Mouse (Mus musculus): ENCODE data around the gene Gnptab. TPM values are rescaled to one million over a fixed set of nuclear protein-coding genes. Genes with fewer than 3 reads are reported as not detected.
"Not testable (repeated sequence)": the region's sequence is repeated elsewhere in the genome, so short reads cannot be mapped to it uniquely, and the experiment has no call there.

The Gnptab gene
- polyA plus RNA-seq, 1 experiment from 2014 or later = 13.4 TPM

GRCm38 (mm10) chr10:88426158-88426816 is 47.4 kb downstream of the Gnptab start:
- H3K4me1 ChIP-seq (replicated peaks) = no peaks in the 10 kb centered on the region
- no peak overlapping the region for H3K4me2 ChIP-seq (replicated peaks)
- H3K9me3 ChIP-seq = no peaks in the 10 kb centered on the region
- H3K4me3 ChIP-seq (replicated peaks) = no peak overlapping the region
- H3K27me3 ChIP-seq = no peaks in the 10 kb centered on the region
- peak; percentile 77 for ATAC-seq
- 96% methylated on average over 2 of the region's 2 CpGs for WGBS
- H3K9ac ChIP-seq (replicated peaks) = no peak overlapping the region
- no peak overlapping the region for H3K27ac ChIP-seq
- H3K36me3 ChIP-seq = peaks cover 44% of the 10 kb centered on the region

- no peak for ATAC-seq
- 65% methylated on average over 5 of the region's 5 CpGs for WGBS
- H3K4me3 ChIP-seq (replicated peaks) = no peak overlapping the region
- no peaks in the 10 kb centered on the region for H3K27me3 ChIP-seq
- H3K9me3 ChIP-seq = no peaks in the 10 kb centered on the region
- H3K27ac ChIP-seq = no peak overlapping the region
- no peak overlapping the region for H3K4me2 ChIP-seq (replicated peaks)
- H3K36me3 ChIP-seq = peaks cover 48% of the 10 kb centered on the region
- no peaks in the 10 kb centered on the region for H3K4me1 ChIP-seq (replicated peaks)
- no peak overlapping the region; the same call in 1 of the 2 replicates for H3K9ac ChIP-seq (replicated peaks)
These were observed 48.0 kb downstream of the Gnptab start for GRCm38 (mm10) chr10:88426896-88427295.

GRCm38 (mm10) chr10:88427998-88428397 is 49.1 kb downstream of the Gnptab start:
- Histone ChIP-seq H3K27ac (no peak overlapping the region), H3K9ac (replicated peaks) (no peak overlapping the region), H3K36me3 (peaks cover 49% of the 10 kb centered on the region), H3K27me3 (no peaks in the 10 kb centered on the region), H3K4me1 (replicated peaks) (no peaks in the 10 kb centered on the region), H3K9me3 (no peaks in the 10 kb centered on the region), H3K4me2 (replicated peaks) (no peak overlapping the region), H3K4me3 (replicated peaks) (no peak overlapping the region)
- 90% methylated on average over 6 of the region's 6 CpGs for WGBS
- no peak for ATAC-seq

GRCm38 (mm10) chr10:88441224-88441623 is 62.3 kb downstream of the Gnptab start:
- Histone ChIP-seq H3K9ac (replicated peaks) (no peak overlapping the region), H3K27ac (no peak overlapping the region), H3K36me3 (peaks cover 46% of the 10 kb centered on the region), H3K9me3 (no peaks in the 10 kb centered on the region), H3K4me1 (replicated peaks) (no peaks in the 10 kb centered on the region), H3K27me3 (no peaks in the 10 kb centered on the region), H3K4me2 (replicated peaks) (no peak overlapping the region), H3K4me3 (replicated peaks) (no peak overlapping the region)
- 86% methylated on average over 6 of the region's 6 CpGs for WGBS
- ATAC-seq = no peak

GRCm38 (mm10) chr10:88451221-88451620 is 72.3 kb downstream of the Gnptab start:
- no peak overlapping the region for H3K4me2 ChIP-seq (replicated peaks)
- H3K4me3 ChIP-seq (replicated peaks) = no peak overlapping the region
- peaks cover 6% of the 10 kb centered on the region; the same call in 1 of the 2 replicates for H3K36me3 ChIP-seq
- H3K27ac ChIP-seq = no peak overlapping the region
- no peaks in the 10 kb centered on the region for H3K4me1 ChIP-seq (replicated peaks)
- no peaks in the 10 kb centered on the region for H3K9me3 ChIP-seq
- no peak for ATAC-seq
- H3K27me3 ChIP-seq = no peaks in the 10 kb centered on the region
- no peak overlapping the region for H3K9ac ChIP-seq (replicated peaks)
- 79% methylated on average over 2 of the region's 2 CpGs for WGBS

GRCm38 (mm10) chr10:88451990-88452389 is 73.1 kb downstream of the Gnptab start:
- no peak overlapping the region for H3K27ac ChIP-seq
- 83% methylated on average over 6 of the region's 6 CpGs for WGBS
- ATAC-seq = no peak

GRCm38 (mm10) chr10:88457816-88458215 is 78.9 kb downstream of the Gnptab start:
- no peak overlapping the region for H3K27ac ChIP-seq
- no peak overlapping the region for H3K4me3 ChIP-seq (replicated peaks)
- no peak overlapping the region for H3K4me2 ChIP-seq (replicated peaks)
- H3K27me3 ChIP-seq = no peaks in the 10 kb centered on the region
- ATAC-seq = no peak
- 49% methylated on average over 6 of the region's 6 CpGs for WGBS
- no peaks in the 10 kb centered on the region for H3K4me1 ChIP-seq (replicated peaks)
- no peaks in the 10 kb centered on the region for H3K36me3 ChIP-seq
- no peaks in the 10 kb centered on the region for H3K9me3 ChIP-seq
- H3K9ac ChIP-seq (replicated peaks) = no peak overlapping the region

More at GRCm38 (mm10) chr10:88451990-88452389, 73.1 kb downstream of the Gnptab start:
- Histone ChIP-seq H3K9ac (replicated peaks) (no peak overlapping the region), H3K27me3 (no peaks in the 10 kb centered on the region), H3K4me3 (replicated peaks) (no peak overlapping the region), H3K36me3 (no peaks in the 10 kb centered on the region; the same call in 1 of the 2 replicates), H3K4me2 (replicated peaks) (no peak overlapping the region), H3K9me3 (no peaks in the 10 kb centered on the region), H3K4me1 (replicated peaks) (no peaks in the 10 kb centered on the region)

- ATAC-seq = peak; percentile 27; the same call in 1 of the 2 replicates
- no peak within 1 kb of the TSS for H3K4me3 ChIP-seq (replicated peaks)
- WGBS = 91% methylated on average over 33 of the region's 33 CpGs
- H3K9ac ChIP-seq (replicated peaks) = no peak within 1 kb of the TSS
- H3K4me1 ChIP-seq (replicated peaks) = no peaks in the 10 kb centered on the region
- H3K9me3 ChIP-seq = no peaks in the 10 kb centered on the region
- H3K36me3 ChIP-seq = no peaks in the 10 kb centered on the region
- no peak within 1 kb of the TSS for H3K27ac ChIP-seq
- H3K4me2 ChIP-seq (replicated peaks) = no peak within 1 kb of the TSS
- H3K27me3 ChIP-seq = no peaks in the 10 kb centered on the region
These were observed 80.6 kb downstream of the Gnptab start, which contains the start of gene Sycp3 for GRCm38 (mm10) chr10:88459502-88459992. Sycp3 (plus strand) TSS chr10:88459569.

GRCm38 (mm10) chr10:88460122-88460820 is 81.3 kb downstream of the Gnptab start:
- WGBS = 66% methylated on average over 18 of the region's 18 CpGs

GRCm38 (mm10) chr10:88482866-88483265 is 103.9 kb downstream of the Gnptab start:
- H3K4me2 ChIP-seq (replicated peaks); H3K9ac ChIP-seq (replicated peaks); H3K9me3 ChIP-seq; ATAC-seq; H3K27ac ChIP-seq; H3K4me1 ChIP-seq (replicated peaks); H3K4me3 ChIP-seq (replicated peaks); H3K36me3 ChIP-seq; H3K27me3 ChIP-seq: not testable (repeated sequence)
- WGBS = 91% methylated on average over 10 of the region's 10 CpGs

More at GRCm38 (mm10) chr10:88460122-88460820, 81.3 kb downstream of the Gnptab start:
- Histone ChIP-seq H3K27ac (no peak overlapping the region), H3K9me3 (no peaks in the 10 kb centered on the region), H3K4me2 (replicated peaks) (no peak overlapping the region), H3K9ac (replicated peaks) (no peak overlapping the region), H3K4me1 (replicated peaks) (no peaks in the 10 kb centered on the region), H3K36me3 (no peaks in the 10 kb centered on the region), H3K4me3 (replicated peaks) (no peak overlapping the region), H3K27me3 (no peaks in the 10 kb centered on the region)
- ATAC-seq = no peak

GRCm38 (mm10) chr10:88488629-88489028 is 109.7 kb downstream of the Gnptab start:
- Histone ChIP-seq H3K4me2 (replicated peaks) (no peak overlapping the region), H3K9me3 (no peaks in the 10 kb centered on the region), H3K4me3 (replicated peaks) (no peak overlapping the region), H3K9ac (replicated peaks) (no peak overlapping the region), H3K27ac (no peak overlapping the region), H3K27me3 (no peaks in the 10 kb centered on the region), H3K36me3 (peaks cover 6% of the 10 kb centered on the region; the same call in 1 of the 2 replicates), H3K4me1 (replicated peaks) (no peaks in the 10 kb centered on the region; the same call in 1 of the 2 replicates)
- WGBS = 89% methylated on average over 5 of the region's 5 CpGs
- no peak for ATAC-seq

GRCm38 (mm10) chr10:88491632-88492031 is 112.7 kb downstream of the Gnptab start:
- Histone ChIP-seq H3K9me3 (no peaks in the 10 kb centered on the region), H3K4me2 (replicated peaks) (no peak overlapping the region), H3K9ac (replicated peaks) (no peak overlapping the region), H3K27me3 (no peaks in the 10 kb centered on the region), H3K27ac (no peak overlapping the region), H3K4me3 (replicated peaks) (no peak overlapping the region), H3K4me1 (replicated peaks) (no peaks in the 10 kb centered on the region; the same call in 1 of the 2 replicates), H3K36me3 (no peaks in the 10 kb centered on the region)
- no peak for ATAC-seq
- 60% methylated on average over 7 of the region's 7 CpGs for WGBS
